Mouse (Mus musculus) mouse trophoblast stem cell (cell line): Measurements from ENCODE around the gene P2rx5.

ENCODE experiments used
- in situ Hi-C, 2 experiments: fragments of 300-500 bp; cut with MseI, MboI; formaldehyde crosslinking; loops; 2 replicates in 1 of 2; 3 replicates in 1 of 2; pipeline ENCODE4 v1.15.1; 2025

P2rx5 gene

DNA sequence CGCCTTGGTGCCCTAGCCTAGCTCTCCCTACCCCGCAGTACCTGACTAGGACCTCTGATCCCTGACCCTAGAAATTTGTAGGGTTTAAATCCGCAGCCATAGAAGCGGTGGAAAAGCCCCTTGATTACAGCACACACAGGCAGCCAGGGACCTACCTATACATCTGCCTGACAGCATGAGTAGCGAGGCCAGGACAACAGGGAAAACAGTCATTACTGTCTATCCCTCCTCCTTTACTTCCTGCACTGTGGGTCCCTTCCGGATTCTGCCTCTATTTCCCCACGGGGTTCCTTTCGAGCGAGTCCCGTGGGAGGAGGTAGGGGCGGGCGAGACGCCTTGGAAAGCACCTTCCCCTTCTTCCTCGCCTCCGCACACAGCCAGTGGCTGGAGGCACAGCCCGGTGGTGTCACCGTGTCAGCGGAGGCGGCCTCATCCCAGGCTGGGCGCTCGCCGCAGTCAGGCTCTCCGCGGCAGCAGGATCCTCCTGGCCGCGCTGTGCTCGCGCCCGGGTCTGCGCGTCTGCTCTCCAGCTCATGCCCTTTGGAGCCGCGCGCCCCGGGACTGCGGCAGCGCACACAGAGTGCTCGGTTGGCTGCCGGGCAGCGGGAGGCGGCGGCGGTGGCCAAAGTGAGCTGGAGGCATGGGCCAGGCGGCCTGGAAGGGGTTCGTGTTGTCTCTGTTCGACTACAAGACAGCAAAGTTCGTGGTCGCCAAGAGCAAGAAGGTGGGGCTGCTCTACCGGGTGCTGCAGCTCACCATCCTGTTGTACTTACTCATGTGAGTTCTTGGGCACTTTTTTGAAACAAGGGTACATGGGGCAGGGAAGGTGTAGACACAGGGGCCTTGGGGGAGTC lies at the start of gene P2rx5:
TSS of gene P2rx5 (plus strand) at position 465 of the 854 bp plus-strand sequence.
- in situ Hi-C loops, result no loop called here

- in situ Hi-C loops, result no loop called here
These were observed 48.8 kb upstream of the P2rx5 start for GRCm38 (mm10) chr11:73111414-73111813.

- in situ Hi-C loops, result no loop called here
These were observed 33.7 kb upstream of the P2rx5 start for GRCm38 (mm10) chr11:73126495-73126894.

DNA sequence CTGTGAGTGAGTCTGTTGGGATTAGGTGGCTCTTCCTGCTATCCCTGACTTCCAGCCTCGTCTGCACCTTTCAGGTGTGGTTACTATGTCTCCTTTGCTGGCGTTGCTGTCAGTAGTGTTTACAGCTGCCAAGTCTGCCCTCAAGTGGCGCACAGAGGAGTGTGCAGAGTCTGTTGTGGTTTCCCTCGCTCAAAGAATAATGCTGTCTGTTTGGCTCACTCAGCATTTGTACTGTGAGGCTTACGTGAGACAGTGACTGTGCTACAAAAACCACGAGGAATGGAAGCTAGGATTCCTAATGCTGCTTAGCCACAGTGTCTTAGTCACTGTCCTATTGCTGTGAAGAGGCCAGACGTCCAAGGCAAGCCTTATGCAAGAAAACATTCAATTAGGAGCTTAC lies 29.2 kb upstream of the P2rx5 start:
- in situ Hi-C loops, result no loop called here

DNA sequence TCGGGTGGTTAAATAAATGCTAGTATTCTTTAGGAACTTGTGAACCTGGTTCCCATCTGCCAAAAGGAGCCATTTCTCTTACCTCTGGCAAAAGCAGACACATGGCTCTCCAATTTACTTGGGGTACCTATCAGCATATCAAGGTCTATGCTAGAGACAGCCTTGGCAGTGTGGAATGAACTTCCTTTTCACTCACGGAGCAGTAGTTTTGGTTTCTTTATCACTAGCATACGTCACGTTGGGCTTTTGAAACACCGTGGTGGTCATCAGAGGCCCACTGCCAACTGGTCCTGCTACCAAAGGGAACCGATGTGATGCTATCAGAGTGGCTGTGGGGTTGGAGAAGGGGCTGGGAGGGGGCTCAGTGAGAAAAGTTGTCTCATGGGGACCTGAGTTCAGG lies 27.2 kb upstream of the P2rx5 start:
- in situ Hi-C loops, result no loop called here

DNA sequence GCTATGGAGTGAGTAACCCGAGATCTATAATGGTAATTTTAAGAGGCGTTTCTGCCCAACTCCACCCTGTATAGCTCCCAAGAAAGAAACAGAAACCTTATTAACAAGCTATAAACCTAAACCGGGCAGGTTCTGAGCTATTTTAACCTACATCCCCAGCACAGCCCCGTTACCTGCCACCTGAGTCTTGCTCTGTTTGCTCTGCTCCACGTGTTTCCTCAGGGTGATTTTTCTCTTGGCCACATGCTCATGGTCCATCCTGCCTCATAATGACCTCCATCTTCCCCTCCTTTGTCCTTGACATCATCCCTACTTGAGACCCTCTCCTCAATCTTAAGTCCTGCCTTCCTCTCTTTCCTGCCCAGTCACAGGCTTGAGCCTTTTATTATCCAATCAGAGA lies 26.0 kb upstream of the P2rx5 start:
- in situ Hi-C loops, result no loop called here

- in situ Hi-C loops, result no loop called here
These were observed 23.6 kb upstream of the P2rx5 start for GRCm38 (mm10) chr11:73136587-73136986.

DNA sequence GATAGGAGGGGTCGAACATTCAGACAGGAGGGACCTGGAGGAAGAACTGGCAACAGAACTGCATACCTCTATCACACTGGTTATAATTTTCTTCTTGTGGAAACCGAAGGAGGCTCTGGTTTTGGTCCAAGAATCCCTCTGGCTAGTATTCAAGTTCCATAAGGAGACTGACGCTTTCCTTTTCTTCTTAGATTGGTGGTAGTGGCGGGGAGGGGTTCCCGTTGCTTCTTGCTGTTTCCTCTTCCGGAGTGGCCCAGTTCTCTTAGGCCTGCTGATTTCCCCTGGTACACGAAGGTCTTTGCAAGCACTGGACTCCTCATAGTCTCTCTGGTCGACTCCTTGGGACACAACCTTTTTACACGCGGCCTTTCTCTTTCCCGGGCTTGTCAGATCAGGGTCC lies 23.1 kb upstream of the P2rx5 start:
- in situ Hi-C loops, result no loop called here

- in situ Hi-C loops, result no loop called here
These were observed 22.4 kb upstream of the P2rx5 start, which contains the start of gene Haspin for GRCm38 (mm10) chr11:73137591-73138501. Gene Haspin, minus strand, starts transcription at chr11:73138294.

DNA sequence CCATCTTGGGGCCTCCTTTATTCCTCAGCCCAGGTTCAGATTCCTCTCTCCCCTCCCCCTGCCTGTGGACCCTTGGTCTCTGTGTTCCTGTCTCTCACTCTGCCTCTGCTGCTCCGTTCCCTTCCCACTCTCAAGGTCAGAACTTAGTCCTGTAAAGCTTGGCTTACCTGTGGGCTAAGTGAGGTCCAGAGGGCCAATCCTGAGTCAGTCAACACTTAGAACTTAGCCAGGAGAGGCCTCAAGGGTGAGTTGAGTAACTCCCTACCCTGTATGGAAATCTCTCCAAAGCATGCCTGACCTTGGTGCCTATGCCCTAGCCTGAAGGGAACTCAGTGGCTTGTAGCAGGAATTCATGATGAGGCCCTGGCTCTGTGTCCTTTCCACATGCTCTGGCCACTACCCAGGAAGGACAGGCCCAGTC lies 15.9 kb upstream of the P2rx5 start:
- in situ Hi-C loops, result no loop called here

GRCm38 (mm10) chr11:73146026-73146974 lies 13.9 kb upstream of the P2rx5 start:
- in situ Hi-C loops, result no loop called here

DNA sequence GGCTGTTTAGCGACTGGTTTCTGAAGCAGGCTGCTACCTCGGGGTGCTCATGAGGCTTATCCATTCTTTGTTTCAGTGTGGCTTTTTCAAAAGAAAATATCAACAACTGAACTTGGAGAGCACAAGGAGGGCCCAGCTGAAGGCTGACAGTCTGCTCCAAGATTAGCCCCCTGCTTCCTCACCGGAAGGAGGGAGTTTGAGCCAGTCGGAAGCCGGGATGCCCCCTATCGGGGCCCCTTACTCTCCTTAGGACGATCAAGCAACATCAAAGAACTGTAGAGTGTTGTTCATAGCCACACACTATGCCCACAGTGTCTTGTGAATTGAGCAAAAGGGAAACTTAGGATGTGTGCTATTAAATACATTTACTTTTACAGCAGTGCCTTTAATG lies 13.3 kb upstream of the P2rx5 start:
- in situ Hi-C loops, result no loop called here

DNA sequence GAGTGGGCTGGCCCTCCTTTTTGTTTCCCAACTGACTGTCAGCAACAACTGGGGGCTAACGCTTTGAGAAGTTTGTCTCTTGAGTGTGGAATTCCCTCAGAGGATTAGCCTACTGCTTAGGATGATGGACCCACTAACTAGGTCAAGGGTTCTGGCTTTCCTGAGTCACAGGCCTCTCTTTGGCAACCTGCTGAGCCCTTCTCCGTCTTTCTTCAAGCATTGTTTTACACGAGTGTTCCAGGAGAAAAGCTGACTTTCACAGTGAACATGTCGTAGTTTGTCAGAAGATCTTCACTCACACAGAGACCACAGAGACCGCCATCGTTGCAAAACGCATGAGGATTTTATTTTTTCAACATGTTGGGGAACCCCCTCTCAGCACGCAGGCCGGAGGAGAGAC lies 12.0 kb upstream of the P2rx5 start:
- in situ Hi-C loops, result no loop called here

DNA sequence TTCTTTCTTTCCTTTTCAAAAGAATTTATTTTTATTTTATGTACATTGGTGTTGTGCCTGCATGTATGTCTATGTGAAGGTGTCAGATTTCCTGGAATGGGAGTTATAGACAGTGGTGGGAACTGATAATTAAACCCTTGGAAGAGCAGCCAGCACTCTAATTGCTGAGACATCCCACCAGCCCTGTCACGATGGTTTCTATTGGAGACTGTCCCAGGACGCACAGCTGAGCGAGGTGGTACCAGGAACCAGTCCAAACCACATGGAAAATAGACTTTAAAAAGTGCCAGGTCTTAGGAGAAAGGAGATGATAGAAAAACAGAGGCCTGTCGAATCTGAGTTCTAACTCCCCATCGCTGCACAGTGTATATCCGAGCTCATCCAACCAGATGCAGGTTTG lies 5.2 kb upstream of the P2rx5 start:
- in situ Hi-C loops, result no loop called here

DNA sequence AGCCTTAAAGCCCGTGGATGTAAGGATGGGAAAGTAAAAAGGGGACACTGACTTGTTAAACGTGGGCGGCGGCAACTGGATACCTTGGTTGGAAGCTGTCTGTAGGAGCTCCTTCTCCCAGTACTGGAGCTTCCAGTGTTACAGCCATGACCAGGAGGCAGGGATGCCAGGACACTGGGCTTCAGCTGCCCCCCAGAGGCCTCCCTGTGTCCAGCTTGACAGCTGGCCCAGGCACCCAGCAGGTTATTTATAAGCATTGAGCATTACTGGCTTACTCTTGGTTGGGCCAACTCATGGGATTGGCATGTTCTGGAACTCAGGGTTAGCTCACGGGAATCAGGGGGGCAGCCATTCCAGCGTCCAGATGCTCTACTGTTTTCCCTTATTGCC lies 585 bp downstream of the P2rx5 start:
- in situ Hi-C loops, result no loop called here

- in situ Hi-C loops, result no loop called here
These were observed 1.4 kb downstream of the P2rx5 start for GRCm38 (mm10) chr11:73161616-73162015.

DNA sequence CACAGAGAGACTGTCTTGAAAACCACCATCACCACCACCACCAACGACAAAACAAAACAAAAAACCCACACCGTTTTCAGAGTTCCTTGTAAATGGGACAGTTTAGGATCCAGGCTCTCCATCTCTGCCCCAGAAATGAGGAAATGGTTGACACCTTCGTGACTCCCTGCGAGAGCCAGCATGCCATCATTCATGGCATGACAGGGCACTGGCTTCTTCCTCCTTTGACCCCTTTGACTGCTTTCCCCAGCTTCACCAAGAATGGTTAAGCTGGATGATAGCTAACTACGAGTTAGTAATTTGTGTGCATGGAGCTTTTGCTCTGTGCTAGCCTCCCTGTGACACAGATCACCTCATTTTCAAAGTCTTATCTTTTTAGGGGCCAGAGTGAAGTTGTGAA lies 2.1 kb downstream of the P2rx5 start:
- in situ Hi-C loops, result no loop called here

DNA sequence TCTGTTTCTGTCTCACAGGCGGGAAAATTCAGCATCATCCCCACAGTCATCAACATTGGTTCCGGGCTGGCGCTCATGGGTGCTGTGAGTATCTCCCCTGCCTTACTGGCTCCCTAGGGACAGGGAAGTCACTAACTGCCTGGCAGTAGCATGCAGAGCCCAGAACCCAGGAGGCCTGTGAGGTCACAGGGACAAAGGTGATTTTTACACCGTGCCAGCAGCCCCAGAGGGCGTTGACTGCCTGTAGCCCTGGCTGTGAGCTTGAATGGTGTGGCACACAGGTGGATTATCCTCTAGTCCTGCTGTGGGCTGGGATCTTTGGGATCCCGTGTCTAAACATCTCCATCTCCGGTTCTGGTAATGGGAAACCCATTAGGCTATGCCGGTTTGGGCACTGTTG lies 7.8 kb downstream of the P2rx5 start:
- in situ Hi-C loops, result no loop called here

GRCm38 (mm10) chr11:73168576-73168975 lies 8.4 kb downstream of the P2rx5 start:
- in situ Hi-C loops, result no loop called here

DNA sequence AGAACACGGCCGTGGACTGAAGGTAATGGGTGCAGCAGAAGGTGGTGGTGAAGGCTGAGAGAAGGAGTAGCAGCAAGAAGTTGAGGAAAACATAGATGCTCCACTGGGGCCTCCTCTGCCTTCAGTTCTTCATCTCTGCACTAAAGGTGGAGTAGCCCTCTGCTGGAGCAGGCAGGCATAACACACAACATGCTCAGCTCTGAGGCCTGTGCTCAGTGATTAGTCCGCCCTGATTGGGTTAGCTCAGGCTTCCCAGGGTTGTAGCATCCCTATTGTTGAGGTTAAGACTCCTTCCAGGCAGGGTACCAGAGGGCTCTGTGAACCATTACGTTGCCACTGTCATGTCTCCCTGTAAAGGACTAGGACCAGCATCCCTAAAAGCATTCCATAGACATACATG lies 9.0 kb downstream of the P2rx5 start:
- in situ Hi-C loops, result no loop called here

- in situ Hi-C loops, result no loop called here
These were observed 12.0 kb downstream of the P2rx5 start for GRCm38 (mm10) chr11:73172186-73172585.

GRCm38 (mm10) chr11:73175612-73176011 lies 15.4 kb downstream of the P2rx5 start:
- in situ Hi-C loops, result no loop called here
